Mouse (Mus musculus) left cerebral cortex, postnatal 25 days (tissue): ENCODE measurements around the gene Sema3b. TPM values are rescaled to one million over a fixed set of nuclear protein-coding genes. Genes with fewer than 3 reads are reported as not detected.
A peak's percentile ranks its signal among the peaks of the same experiment; 100 is the strongest.

Experiments used
- DNase-seq, 2 experiments: peaks; one replicate each; pipeline ENCODE4 v3.0.0; 2022; ENCODE audit warnings: low spot score in 2 of 2, mixed read lengths in 1 of 2
- intact Hi-C: fragments of 180-260 bp; cut with DNase I; formaldehyde crosslinking; loops from one replicate; pipeline ENCODE4 v1.15.1; 2025
- total RNA-seq, 2 experiments: library from RNA; stranded (reverse); gene quantifications; 2 replicates each; pipeline ENCODE4 v1.2.3; 2021

Gene Sema3b
- total RNA-seq, 2 experiments from 2014 or later, result 3.4 to 3.5 TPM

GRCm38 (mm10) chr9:107619546-107619879, 10.5 kb upstream of the Sema3b start:
- intact Hi-C loops, result no loop called here
- no peak for DNase-seq

GRCm38 (mm10) chr9:107618778-107619545, 9.9 kb upstream of the Sema3b start:
- intact Hi-C loops, result no loop called here
- DNase-seq, result no peak

- intact Hi-C loops, result no loop called here
These were observed 9.1 kb upstream of the Sema3b start for GRCm38 (mm10) chr9:107618098-107618497.

GRCm38 (mm10) chr9:107617461-107617860, 8.4 kb upstream of the Sema3b start:
- intact Hi-C loops, result no loop called here
- no peak for DNase-seq

More at GRCm38 (mm10) chr9:107618098-107618497, 9.1 kb upstream of the Sema3b start:
- DNase-seq, result no peak

- DNase-seq, result no peak
- intact Hi-C loops, result no loop called here
These were observed 6.0 kb upstream of the Sema3b start for GRCm38 (mm10) chr9:107615035-107615434.

- intact Hi-C loops, result no loop called here
- no peak for DNase-seq
These were observed 4.0 kb upstream of the Sema3b start for GRCm38 (mm10) chr9:107612945-107613569.

GRCm38 (mm10) chr9:107612191-107612944, 3.3 kb upstream of the Sema3b start:
- intact Hi-C loops, result no loop called here
- DNase-seq, result peak; percentile 99

- intact Hi-C loops, result no loop called here
- DNase-seq, result peak in 1 of 2 experiments; percentile 78
These were observed 2.6 kb upstream of the Sema3b start for GRCm38 (mm10) chr9:107611456-107612190.

GRCm38 (mm10) chr9:107609433-107609830, 403 bp upstream of the Sema3b start:
- DNase-seq, result no peak
- intact Hi-C loops, result no loop called here

- intact Hi-C loops, result no loop called here
- no peak for DNase-seq
These were observed 1.3 kb downstream of the Sema3b start for GRCm38 (mm10) chr9:107607653-107608245.

- DNase-seq, result no peak
- intact Hi-C loops, result no loop called here
These were observed 2.0 kb downstream of the Sema3b start for GRCm38 (mm10) chr9:107607036-107607435.

- DNase-seq, result no peak
- intact Hi-C loops, result no loop called here
These were observed 2.4 kb downstream of the Sema3b start for GRCm38 (mm10) chr9:107606591-107606990.

GRCm38 (mm10) chr9:107605041-107605661, 3.9 kb downstream of the Sema3b start:
- no peak for DNase-seq
- intact Hi-C loops, result no loop called here

- intact Hi-C loops, result loop anchor here (5.0 kb wide), 1 partner anchor 134 kb away; no protein-coding TSS in a partner anchor
- DNase-seq, result no peak
These were observed 5.8 kb downstream of the Sema3b start for GRCm38 (mm10) chr9:107603251-107603650.

- peak; percentile 86 to 90 for DNase-seq
- intact Hi-C loops, result loop anchor here (1.0 to 5.0 kb wide), 3 partner anchors 42 to 135 kb away; no protein-coding TSS in a partner anchor
These were observed 6.9 kb downstream of the Sema3b start for GRCm38 (mm10) chr9:107602068-107602648.

- DNase-seq, result no peak
- intact Hi-C loops, result loop anchor here (5.0 kb wide), 1 partner anchor 136 kb away; no protein-coding TSS in a partner anchor
These were observed 7.8 kb downstream of the Sema3b start for GRCm38 (mm10) chr9:107601275-107601674.

- DNase-seq, result no peak
- intact Hi-C loops, result loop anchor here (5.0 kb wide), 1 partner anchor 137 kb away; no protein-coding TSS in a partner anchor
These were observed 8.3 kb downstream of the Sema3b start for GRCm38 (mm10) chr9:107600745-107601144.

GRCm38 (mm10) chr9:107599842-107600241, 9.2 kb downstream of the Sema3b start:
- intact Hi-C loops, result loop anchor here (5.0 kb wide), 1 partner anchor 137 kb away; no protein-coding TSS in a partner anchor
- peak in 1 of 2 experiments; percentile 69 for DNase-seq
